Mouse (Mus musculus) forelimb bud, embryonic 11.5 days (tissue): ENCODE results near the gene Abcg1.

Source experiments
- DNase-seq: peaks from one replicate; pipeline ENCODE4 v3.0.0-alpha.2; 2012; ENCODE audit warnings: low read depth, low spot score

Abcg1 gene

DNA sequence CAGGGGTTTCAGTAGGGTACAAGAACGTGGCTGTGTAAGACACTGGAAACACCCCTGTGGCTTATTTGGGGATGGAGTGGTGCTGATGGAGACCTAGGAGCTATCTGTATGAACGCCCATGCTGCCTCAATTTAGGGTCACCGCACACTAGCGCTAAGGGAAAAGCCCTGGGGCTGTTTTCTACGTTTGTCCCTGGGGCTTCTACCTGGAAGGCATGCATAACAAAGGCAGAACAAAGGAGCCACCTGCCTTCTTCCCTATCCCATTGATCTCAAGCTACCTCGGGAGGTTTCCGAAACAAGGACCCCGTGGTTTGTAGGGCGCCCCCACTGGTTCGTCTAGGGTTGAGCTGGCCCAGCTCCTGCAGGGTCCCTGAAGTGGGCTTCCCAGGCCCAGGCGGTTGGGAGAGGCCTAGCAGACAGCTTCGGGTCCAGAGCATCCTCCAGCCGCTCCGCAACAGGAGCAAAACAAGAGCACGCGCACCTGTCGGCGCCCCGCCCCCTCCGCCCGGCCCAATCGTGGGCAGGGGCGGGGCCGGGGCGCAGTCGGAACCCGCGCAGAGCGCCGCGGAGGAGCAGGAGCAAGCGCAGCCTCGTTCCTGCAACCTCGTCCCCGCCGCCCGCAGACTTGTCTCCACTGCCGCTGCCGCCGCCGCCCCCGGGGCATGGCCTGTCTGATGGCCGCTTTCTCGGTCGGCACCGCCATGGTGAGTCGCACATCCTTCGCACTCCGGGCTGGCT is at the start of gene Abcg1:
Gene Abcg1, plus strand, starts transcription at position 525 of the 740 bp plus-strand sequence.
- peak; percentile 46 for DNase-seq

DNA sequence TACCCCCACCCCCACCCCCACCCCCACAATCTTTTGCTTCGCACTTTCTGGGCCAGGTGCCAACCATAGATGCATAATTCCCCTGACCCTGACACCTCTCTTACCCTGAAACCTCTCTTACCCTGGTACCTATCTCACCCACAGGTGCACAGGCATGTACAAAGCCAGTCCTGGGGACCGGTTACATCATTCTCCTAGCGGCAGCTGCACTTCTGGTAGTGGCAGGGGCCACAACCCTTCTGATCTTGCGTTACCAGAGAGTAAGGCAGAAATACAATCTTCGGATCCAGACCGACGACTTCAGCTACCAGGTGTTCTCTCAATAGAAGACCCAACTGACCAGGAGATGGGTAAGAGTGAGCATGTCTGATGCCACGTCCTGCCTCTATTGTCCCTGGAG is 49.1 kb upstream of the Abcg1 start:
- DNase-seq = no peak

DNA sequence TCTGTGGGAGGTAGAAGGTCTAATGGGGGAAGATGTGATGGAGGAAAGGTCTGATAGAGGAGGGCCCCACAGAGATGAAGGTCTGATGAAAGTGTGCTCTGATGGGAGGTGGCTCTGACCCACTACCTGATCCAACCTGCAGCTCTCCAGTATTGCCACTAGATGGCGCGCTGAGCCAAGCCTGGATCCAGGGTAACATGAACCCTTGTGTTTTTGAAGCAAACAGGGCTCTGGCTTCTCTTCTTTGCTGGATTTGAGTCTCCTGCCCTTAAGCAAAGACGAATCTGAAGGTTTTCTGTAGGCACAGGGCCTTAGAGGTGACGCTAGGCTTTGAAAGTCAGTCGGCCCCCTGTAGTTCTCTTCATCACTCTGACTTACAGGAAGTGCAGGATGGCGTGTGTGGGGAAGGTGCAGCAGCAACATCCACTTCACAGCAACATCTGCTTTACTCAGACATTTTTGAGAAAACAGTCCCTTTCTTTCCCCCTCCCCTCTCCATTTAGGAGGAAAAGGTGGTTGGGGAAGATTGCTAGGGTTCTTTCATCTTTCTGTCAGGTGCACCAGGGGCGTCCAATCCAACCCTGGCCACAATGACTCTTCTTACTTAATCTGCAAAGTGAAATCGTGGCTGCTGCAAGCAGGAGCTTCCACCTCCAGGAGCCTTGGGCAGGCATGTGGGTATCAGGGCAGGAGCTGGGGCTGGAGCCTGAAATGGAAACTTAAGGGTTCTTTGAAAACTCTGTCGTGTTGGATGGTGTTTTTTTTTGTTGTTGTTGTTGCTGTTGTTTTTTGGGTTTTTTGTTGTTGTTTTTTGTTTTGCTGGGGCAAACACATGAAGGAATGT is 45.7 kb upstream of the Abcg1 start:
- DNase-seq = peak; percentile 59

DNA sequence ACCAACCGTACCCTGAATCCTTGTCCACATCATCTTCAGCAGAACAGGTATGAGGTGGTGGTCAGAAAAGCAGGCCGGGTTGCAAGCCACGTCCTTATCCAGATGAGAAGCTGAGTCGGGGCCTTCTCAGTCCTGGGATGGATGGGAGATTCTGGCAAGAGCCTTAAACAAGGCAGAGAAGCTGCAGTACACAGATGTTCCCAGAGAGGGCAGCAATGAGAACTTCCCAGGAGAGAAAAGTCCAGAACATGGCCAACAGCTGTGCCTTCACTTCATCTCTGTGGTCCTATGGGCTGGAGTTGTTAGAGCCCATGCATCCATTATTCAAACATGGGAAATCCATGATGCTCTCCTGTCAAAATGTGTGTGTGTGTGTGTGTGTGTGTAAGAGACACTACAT is 39.2 kb upstream of the Abcg1 start:
- DNase-seq = peak; percentile 73

DNA sequence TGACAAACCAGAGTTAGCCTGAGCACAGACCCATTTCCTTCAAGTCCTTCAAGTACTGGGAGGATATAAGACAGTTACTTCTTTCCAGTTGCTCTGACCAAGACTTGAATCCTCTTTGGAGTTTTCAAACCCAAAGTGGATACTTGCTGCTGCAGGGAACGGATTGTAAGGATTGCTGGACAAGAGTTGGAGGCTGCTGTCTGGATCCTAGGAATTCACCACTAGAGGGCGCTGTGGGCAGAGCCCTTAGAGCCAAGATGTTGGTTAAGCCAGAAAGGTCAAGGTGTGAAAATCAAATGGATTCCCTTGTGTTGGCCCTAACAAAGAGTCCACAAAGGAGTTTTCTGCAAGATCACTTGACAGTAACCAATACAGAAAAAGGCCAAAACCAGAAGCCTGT is 38.0 kb upstream of the Abcg1 start:
- peak; percentile 76 for DNase-seq

DNA sequence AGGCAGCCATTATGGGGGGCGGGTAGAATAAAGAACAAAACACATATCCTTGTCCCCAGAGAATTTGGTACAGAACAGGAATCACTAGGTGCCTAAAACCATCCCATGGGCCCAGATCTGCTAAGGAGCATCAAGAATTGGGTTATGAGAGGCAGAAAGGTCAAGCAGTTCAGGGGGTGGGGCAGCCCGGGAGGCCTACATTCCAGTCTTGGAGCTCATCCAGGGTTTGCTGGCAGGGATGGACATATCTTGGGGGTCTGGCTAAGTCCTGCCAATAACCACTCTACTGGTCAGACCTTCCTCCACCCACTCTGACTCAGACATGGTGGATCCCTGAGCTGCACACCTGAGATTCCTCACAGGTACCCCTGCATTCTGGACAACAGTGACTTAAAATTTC is 37.4 kb upstream of the Abcg1 start:
- DNase-seq = no peak

DNA sequence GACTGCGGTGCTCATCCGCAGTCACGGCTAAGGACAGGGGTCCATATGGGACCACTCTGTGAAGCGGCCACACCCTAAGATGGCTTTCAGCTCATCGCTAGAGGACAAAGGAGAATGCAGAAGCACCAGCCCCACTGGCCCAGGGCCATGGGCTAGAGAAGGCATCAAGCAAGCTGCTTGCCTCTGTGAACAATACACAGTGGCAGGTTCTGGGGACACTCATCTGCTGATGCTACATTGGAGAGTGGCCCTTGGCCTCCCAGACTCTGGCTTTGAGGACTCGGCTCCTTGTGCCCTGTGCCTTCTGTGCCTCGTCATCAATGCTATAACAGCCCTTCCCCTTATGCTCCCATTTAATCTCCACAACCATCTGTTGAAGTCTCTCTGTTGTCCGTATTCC is 36.2 kb upstream of the Abcg1 start:
- DNase-seq = no peak

DNA sequence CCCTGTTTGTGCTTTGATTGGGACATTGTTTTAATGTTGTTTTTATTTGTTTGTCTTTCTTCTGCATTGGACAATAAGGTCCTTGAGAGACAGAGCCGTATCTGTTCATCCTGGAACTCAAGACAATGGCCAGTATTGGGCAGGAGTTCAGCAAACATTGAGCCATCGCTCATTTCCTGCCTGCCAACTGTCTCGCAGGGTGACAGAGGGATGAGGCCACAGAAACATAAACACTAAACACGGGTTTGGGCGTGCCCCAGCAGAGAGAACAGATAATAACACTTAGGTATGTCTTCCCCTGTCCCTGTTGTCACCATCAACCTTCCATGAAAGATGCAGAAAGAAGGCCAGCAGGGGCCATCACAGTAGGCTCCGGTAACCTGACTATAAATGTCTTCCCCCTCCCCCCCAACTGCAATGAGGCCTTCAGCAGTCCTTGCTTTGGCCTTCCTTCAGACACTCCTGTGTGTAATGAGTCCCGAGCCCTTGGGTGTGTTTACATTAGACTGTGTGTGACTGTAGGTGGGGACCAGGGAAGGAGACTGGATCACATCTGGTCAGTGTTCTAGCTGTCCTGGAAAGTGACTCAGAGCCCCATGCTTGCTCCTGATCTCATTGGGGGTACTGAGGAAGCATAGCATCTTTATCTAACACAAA is 33.2 kb upstream of the Abcg1 start:
- DNase-seq = no peak

DNA sequence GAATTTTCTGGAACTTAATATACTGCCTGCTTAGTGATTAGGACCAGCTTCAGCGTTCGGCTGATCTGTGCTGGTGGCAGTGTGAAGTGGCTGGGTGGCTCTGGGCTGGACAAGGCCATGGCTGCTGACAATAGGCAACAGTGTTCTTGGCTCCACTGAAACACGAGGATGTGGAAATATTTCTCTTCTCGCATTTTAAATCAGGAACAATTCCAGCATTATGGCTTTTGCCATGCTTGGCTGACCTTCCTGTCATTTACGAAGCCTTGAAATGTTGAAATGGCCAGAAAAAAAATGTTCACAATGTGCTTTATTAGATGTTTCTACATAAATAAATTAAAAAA is 32.7 kb upstream of the Abcg1 start:
- DNase-seq = no peak

DNA sequence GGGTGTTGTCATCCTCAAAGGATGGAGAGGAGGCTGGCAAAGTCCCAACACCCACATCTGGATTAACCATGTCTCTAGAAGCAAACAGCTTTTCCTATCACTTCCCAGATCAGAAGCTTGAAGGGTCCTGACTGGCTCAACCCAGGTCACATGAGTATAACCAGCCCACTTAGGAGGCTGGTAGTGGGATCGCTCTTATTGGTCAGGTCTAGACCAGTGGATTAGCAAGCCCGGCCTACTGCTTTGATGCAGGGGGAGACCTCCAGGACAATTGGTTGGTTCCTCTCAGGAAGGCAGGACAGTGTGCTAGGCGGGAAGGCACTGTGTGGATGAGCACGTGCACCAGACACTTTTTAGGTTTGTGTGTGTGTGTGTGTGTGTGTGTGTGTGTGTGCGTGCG is 30.5 kb upstream of the Abcg1 start:
- no peak for DNase-seq

DNA sequence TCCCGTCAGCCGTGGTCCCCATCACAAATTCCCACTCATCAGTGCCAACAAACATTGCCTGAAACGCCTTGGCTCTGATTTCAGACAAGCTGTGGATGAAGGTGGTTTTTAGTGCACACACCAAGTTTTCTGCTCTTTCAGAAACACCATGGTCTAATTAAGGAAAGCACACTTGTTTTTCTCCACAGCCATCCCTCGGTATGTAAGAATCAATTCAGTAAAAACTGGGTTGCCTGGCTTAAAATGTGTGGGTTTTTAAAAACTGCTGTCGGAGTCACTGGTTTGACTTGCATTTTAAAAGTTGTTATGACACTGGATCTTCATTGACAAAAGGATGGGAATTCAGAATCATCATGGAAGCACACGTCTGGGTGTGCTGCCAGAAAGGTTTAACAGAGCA is 29.8 kb upstream of the Abcg1 start:
- no peak for DNase-seq

DNA sequence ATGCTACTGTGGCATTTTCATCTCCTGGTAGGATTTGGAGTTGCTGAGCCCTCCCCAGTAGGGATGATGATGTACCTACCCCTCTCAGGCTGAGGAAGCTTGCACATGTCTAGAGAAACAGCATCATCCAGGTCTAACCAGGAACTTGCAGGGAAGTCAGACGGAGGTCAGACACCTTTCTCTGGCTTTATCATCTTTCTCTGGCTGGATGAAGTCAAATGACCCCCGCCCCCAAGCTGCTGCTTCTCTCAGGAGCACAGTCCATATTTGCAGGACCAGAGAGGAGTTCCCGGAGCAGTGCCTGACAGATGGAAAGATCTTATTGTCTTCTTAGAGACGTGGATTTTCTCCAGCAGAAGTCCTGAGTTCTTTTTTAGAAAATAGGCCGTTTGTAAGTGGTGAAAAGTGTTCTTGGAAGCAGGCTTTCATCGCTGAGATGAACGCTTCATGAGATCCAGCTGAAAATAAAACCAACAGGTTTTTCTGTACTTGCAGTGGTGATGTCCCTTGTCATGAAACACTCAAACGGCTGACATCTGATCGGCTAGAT is 28.6 kb upstream of the Abcg1 start:
- no peak for DNase-seq

DNA sequence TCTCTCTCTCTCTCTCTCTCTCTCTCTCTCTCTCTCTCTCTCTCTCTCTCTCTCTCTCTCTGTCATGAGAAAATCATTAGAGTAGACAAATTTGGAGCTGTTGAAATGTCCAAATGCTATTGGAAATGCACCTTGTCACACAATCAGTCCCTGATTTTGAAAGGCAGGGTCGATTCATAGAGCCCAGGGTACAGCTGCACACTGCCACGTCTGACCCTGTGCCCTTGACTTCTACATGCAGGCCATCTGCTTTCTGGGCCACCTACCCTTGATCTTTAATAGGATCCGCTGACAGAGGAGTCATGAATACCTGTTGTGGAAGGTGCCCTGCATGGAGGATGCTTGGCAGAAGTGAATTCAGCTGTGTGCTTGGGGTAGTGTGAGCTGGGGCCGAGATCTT is 28.1 kb upstream of the Abcg1 start:
- no peak for DNase-seq

DNA sequence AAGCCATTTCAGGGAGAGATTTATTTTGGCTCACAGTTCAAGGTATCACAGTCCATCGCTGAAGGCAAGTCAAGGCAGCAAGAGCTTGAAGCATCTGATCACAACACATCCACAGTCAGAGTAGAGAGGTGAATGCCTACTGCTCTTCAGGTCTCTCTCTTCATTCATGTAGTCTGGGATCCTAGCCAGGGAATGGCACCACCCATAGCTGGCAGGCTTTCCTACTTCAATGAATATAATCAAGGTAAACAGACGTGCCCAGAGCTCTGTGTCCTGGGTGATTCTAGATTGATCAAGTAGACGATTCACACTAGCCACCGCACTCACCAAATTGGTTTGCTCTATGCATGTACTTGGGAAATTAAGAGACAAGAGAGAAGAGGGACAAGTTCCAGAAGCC is 25.1 kb upstream of the Abcg1 start:
- DNase-seq = no peak

DNA sequence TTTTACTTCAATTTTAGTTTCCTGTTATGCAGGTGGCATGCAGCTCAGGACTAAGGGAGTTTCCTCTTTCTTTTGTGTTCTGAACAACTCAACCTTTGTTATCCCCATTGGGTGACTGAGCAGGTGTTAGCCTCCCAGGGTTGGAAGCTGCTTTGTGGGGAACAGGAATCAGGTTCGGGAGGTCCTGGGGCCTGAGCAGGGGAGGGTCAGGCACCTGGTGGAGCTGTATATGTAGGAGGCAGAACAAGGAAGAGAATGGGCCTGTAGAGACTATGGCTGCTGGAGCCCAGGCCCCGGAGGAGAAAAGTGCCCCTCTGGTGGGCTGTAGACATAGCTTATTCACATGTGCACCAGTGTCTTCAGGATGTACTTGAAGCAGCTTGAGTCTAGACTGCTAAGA is 24.2 kb upstream of the Abcg1 start:
- DNase-seq = no peak

DNA sequence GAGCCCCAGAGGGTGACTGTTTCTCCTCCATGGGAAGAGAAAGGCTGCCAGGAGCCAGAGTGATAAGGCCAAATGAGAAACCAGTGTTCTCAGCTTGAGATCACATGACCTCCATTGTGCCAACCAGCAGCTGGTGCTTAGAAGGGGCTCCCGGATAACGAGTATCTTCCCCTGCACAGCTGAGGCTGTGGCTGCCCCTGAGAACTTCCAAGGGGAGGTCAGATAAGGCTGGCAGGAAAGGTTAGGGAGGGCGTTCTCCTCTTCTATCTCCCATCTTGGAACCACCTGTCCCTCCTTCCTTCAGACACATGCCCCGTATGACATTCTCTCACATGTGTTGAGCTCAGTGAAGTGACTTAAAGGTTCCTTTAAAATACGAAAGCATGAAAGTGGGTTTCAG is 23.3 kb upstream of the Abcg1 start:
- DNase-seq = no peak

DNA sequence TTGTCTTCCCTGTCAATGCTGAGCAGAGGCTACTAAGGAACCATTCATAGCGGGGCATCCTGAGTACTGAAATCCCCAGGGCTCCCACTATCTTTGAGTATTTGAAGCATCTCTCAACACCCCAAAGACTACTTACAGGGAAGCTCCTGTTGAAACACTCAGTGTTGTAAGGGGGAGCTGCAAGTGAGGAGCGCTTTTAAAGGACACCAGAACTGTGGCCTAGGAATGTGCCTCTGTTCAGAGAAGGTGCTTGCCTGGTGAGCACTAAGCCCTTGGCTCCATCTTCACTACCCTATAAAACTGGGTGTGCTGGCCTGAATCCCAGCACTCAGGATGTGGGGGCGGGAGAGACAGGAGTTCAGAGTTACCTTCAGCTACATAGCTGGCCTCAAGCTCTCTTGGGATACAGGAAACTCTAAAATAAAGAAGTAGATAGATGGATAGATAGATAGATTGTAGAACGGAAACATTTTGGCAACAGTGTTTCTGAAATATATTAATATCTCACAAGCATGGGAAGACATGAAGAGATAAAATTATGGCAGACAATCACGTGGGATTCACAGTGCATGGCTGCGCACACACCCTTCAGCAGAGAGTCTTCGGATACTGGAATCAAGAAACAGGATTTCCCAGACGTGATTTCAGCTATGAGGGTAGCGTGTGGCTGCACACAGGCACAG is 22.7 kb upstream of the Abcg1 start:
- no peak for DNase-seq

DNA sequence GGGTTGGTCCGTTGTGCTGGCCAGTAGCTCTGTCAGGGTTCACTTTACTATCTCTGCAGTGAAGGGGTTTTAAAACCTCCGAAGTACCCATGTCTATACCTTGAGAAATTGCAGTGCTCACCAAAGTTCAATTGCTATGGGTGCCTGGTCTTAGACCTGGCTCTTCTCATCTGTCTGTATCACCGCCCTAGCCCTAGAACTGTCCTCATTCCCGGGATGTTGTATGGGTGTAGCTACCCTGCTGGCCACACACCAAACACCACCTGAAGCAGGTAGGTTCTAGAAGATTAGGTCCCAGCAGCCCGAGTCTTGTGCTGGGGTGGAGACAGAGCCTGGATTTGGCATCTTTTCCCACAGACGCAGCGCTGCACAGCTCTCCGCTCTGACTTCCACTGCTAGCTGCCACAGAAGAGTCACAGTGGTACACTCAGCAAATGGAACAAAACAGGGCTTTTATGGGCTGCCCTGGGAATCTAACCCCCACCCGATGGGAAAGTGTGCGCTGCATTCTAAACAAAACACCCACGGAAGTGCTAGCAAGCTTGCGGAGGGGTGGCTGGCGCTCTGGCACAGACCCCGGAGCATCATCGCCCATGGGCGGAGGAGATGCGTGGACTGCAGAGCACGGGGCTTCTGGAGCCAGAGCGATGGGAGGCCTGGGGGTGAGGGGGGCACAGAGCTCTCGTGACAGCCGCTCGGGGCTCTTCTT is 21.2 kb upstream of the Abcg1 start:
- DNase-seq = no peak

DNA sequence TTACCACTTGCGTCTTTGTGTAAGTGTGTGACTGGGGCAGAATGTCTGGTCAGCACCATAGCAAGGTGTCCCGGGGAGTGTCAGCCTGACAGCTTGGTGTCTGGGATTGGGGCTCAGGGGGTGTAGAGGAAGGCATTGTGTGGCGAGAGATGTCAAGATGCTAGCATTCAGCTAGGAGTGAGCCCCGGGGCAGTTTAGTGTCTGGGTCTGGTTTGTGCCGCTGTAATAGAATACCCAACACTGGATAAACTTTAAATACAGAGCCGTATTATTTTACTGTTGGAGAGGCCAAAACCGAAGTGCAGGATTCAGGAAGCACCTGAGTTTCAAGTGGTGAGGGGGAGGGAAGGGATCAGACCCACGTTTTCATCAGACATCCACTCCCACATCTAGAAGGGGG is 20.1 kb upstream of the Abcg1 start:
- DNase-seq = no peak

DNA sequence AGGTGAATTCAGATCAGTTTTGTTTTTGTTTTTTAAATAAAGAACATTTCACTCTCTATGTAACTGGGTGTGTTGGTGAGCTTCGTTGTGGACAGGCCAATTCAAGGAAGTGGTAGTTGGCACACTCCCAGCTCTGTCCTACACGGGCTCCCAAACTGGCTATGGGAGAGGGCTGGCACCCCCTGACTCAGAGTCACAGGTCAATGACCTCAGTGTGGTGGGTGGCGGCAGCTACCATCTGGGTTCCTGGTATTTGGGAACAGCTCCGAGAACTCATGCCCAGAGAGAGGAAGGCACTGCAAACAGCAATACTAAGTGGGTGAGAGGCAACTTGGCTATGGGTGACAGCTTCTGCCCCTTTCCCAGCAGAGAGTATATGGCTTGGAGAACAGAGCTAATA is 19.1 kb upstream of the Abcg1 start:
- DNase-seq = no peak

DNA sequence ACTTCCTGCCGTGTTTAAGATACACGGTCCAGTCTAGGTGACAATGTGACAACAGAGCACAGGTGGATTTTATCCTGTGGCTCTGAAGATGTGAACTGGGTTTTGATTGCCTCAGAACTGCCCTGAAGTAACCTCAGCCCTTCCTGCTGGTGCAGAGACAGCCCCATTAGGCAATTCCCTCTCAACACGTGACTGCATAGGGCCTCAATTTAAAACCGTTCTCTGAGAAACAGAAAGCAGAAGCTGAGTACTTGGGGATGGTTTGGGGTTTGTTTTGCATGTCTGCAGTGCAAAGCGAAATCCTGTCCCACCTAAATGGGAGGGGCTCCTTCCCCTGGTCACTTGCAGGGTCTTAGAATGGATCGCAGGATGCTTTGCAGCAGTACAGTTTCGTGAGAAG is 17.8 kb upstream of the Abcg1 start:
- no peak for DNase-seq
